Mouse (Mus musculus) CD4-positive, CD25-positive, alpha-beta regulatory T cell, adult 9 weeks (primary cell): ENCODE measurements around the gene Slc22a14. TPM values are rescaled to one million over a fixed set of nuclear protein-coding genes. Genes with fewer than 3 reads are reported as not detected.

ENCODE experiments used
- polyA plus RNA-seq: library from polyadenylated mRNA; unstranded; fragments of 100-300 nt; shearing (Covaris generic); gene quantifications from one replicate; pipeline ENCODE4 v1.2.1, GENCODE M21; 2017

The Slc22a14 gene
- not detected for polyA plus RNA-seq

DNA sequence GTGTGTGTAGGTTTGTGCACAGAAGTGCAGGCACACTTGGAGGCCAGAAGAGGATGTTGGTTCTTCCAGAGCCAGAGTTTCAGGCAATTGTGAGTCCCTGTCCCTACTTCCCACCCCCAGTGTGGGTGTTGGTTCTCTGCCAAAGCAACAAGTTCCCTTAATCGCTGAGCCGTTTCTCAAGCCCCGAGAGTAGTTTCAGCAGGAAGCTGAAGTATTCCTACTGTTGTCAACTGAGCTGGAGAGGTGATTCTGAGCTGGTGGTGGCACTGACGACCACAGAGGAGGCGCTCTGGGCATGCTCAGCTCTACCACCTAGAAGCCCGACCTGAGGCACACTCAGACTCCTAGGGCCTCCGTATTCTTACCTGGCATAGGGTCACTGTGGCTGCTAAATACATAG, at the start of gene Slc22a14:
TSS of gene Slc22a14 (minus strand) at position 270 of the 400 bp plus-strand sequence.

GRCm38 (mm10) chr9:119401801-119402214, 36.5 kb upstream of the Slc22a14 start, which contains the start of gene Acvr2b:
Gene Acvr2b, plus strand, starts transcription at chr9:119402118.

DNA sequence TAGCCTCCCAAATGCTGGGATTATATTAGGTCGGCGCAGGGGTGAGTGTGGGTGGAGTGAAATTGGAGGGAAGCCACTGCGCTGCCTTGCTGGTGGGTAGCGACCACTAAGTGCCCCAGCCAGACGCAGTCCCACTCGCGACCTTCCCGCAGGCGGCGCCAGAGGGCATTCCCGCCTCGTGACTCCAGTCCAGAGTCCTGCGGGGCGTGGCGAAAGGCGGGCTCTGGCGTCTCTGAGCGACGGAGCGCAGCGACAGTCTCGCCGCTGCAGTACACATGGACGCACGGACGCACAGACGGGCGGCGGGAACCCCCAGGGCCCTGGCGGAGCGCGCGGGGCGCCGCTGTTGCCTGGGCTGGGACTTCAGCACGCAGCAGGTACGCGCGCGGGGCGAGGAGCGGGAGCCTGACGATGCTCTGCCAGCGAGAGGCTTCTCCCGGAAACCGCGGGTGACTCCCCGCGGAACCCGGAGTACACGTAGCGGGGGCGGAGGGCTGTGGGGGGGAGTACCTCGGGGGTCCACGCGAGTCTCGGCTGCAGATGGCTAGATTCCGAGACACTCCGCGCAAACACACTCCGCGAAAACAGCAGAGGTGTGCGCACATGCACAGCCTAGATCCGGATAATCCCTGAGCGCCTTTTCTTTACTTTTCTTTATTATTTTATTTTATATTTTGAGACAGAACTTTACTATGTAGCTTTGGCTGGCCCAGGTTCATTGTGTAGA, 7.9 kb downstream of the Slc22a14 start, which contains the start of gene Xylb:
TSS of gene Xylb (plus strand) at position 51 of the 727 bp plus-strand sequence.

GRCm38 (mm10) chr9:119340909-119341816, 24.2 kb downstream of the Slc22a14 start, which contains the start of gene Myd88:
Gene Myd88, minus strand, starts transcription at chr9:119341411.

GRCm38 (mm10) chr9:119339558-119340211, 25.7 kb downstream of the Slc22a14 start, which contains the start of gene Acaa1a:
Gene Acaa1a, plus strand, starts transcription at chr9:119339676.

DNA sequence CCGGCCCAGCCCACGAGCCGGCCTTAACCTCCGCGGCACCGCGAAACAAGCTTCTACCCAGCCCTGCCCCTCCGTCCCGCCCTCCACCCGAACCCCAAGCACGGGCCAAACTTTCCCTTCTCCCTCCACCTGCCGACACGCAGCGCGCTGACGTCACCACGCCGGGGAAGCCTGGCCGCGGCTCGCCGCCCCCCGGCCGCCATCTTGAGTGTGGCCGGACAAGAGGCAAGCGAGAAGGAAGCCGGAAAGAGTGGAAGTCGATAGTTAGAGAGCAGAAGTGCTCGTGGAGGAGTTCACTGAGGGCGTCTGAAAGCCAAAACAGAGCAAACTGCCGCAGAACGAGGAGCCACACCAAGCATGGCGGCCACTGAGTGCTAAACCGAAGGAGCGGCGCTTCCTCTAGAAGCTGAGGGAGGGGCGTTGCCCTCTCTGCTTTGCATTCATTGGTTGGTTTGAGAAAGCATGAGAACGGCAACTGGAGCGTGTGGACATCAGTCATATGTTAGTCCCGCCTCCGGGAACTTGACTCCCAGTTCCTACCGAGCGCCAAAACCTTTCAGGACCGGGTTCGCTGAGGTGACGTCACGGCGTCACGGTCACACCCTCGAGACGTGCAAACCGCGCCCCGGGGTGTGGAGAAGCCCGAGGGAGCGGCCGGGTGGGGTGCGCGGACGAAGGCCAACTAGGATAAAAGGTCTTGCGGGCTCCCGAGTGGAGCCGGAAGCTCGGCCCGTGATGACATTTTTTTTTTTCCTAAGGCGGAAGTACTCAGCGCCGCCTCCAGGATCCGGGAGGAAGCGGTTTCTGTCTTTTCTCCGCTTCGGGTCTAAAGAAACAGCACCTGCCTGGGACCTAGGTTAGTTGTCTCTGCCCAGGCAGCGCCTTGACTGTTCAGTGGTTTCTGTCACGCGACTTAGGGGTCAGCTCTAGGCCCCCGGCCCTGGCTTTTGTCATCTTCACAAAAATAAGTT, 42.8 kb downstream of the Slc22a14 start, which contains the start of gene Oxsr1:
TSS of gene Oxsr1 (minus strand) at position 139 of the 971 bp plus-strand sequence.

DNA sequence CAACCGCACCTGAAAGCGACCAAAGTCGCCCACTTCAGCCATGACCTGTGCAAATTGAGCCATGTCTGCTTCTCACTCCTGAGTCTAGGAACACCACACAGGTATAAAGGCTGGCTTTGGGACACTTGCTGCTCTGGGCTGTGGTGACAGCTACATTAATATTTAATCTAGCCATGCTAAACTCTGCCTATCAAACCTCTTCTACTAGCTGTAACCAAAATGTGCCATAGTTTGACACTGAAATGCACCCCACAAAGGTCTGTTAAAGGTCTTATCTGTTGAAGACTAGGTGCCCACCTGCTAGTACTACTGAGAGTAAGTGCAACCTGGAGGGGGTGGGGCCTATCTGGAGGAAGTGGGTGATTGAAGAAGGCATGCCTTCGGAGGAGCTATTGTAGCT, 156.4 kb downstream of the Slc22a14 start, which contains the start of gene Slc22a13:
TSS of gene Slc22a13 (minus strand) at position 101 of the 400 bp plus-strand sequence.

DNA sequence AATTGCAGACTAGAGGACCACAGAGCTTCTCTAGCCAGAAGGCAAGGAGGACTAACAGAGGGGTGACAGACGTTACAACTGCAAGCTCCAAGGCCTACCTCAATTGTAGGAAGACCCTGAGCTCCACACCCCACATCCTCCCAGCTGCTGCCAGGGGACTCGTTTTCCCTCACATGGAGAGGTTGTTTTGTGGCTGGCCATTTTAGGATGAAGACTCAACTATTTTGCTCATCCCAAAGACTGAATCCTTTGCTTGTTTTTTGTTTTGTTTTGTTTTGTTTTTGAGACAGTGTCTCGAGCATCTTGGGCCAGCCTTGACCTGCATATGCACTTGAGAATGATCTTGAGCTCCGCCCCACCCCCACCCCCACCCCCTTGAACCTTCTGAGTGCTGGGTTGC, 206.5 kb downstream of the Slc22a14 start, which contains the start of gene Gm47289:
TSS of gene Gm47289 (plus strand) at position 301 of the 400 bp plus-strand sequence.

DNA sequence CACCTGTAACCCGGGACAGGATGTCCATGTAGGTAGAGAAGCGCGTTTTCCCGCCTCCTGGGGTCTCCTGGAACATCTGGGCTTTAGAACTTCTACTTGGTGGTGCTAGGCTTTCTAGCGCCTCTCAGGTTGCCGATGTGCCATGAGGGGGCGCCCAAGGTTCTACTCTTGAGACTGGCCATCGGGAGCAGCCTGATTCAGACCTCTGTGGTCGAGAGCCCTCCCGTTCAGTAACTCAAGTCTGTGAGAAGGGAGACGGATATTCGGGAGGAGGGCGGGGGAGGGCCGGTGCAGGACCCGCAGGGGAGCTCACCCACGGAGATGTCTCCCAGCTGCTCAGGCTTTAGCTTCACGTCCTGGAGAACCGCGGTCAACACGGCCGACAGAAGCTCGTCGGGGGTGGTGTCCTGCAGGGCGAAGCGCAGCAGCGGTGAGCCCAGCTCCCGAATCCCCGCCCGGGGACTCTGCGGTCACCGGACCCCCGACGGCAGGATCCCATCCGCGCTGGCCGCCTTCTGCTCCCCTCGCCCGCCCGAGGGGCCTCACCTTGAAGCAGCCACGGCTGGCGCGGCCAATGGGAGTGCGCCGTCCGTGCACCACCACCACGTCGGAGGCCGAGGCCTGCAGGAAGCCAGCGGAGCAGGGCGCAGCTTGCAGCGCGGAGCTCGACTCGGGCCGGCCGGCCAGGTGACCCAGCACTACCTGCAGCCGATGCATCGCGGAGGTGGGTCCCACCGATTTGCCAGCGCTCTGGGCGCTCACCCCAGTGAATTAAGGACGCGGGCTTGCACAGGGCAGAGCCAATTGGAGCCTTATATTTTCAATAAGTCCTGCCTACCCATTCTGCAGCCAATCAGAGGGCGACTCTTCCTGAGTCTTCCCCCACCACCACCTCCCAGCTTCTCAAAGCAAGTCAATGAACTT, 208.8 kb downstream of the Slc22a14 start, which contains the start of gene Acaa1b:
TSS of gene Acaa1b (minus strand) at position 816 of the 924 bp plus-strand sequence.

Other genes with a start within 250 kb of the Slc22a14 start
- gene Acaa1b, start 208.5 kb downstream of the Slc22a14 start, polyA plus RNA-seq: not detected
- not detected for gene Gm47289, start 206.4 kb downstream of the Slc22a14 start, polyA plus RNA-seq
- gene Slc22a13, start 156.5 kb downstream of the Slc22a14 start, polyA plus RNA-seq: not detected
- gene Oxsr1, start 43.1 kb downstream of the Slc22a14 start, polyA plus RNA-seq: 5.0 TPM
- gene Acaa1a, start 25.9 kb downstream of the Slc22a14 start, polyA plus RNA-seq: 40.7 TPM
- 111 TPM for gene Myd88, start 24.1 kb downstream of the Slc22a14 start, polyA plus RNA-seq
- 0.48 TPM for gene Xylb, start 8.2 kb downstream of the Slc22a14 start, polyA plus RNA-seq
- not detected for gene Acvr2b, start 36.6 kb upstream of the Slc22a14 start, polyA plus RNA-seq
- gene Exog, start 79.4 kb upstream of the Slc22a14 start, polyA plus RNA-seq: 20.1 TPM
- 0.06 TPM for gene Scn5a, start 213.5 kb upstream of the Slc22a14 start, polyA plus RNA-seq